Mouse (Mus musculus): ENCODE results near the gene Frmd4a.

DNA sequence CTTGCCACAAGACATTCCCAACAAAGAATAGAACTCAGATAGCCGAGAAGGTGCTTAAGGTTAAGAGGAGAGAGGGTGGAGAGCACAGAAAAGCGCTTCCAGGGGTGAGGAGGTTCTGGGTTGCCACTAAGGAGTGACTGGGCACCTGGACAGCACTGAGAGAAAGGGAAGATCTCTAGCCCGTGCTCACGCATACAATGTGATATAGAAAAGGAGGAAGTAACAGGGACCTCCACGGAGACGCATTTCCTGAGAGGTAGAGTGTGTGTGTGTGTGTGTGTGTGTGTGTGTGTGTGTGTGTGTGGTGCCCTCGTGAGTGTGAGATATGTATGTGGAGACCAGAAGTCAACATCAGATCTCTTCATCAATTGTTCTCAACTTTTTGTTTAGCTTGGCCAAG, 377.1 kb downstream of the Frmd4a start:
- TF ChIP-seq CTCF (IDR thresholded peaks at IDR 0.05; ENCODE audit: low read depth), result no peak
- no peak for TF ChIP-seq EP300 (IDR thresholded peaks at IDR 0.05; ENCODE audit: low read depth)

Data from liver, postnatal 0 days (tissue).